Mouse (Mus musculus) gastrocnemius, postnatal 10 days (tissue): ENCODE results near the gene Lrguk. TPM values are rescaled to one million over a fixed set of nuclear protein-coding genes. Genes with fewer than 3 reads are reported as not detected.

Experiments used
- DNase-seq: peaks from one replicate; pipeline ENCODE4 v3.0.0; 2021; ENCODE audit warnings: mixed read lengths
- long read RNA-seq, 2 experiments: library from polyadenylated mRNA; stranded (forward); transcript quantifications; one replicate each; pipeline ENCODE4 v2.0.0; 2021
- total RNA-seq, 2 experiments: library from RNA; stranded (reverse); gene quantifications; 2 replicates each; pipeline ENCODE4 v1.2.3; 2021

Gene Lrguk
- total RNA-seq = under 1 TPM; 0.14 to 0.16 TPM
- long read RNA-seq, experiment 1 = 0 reads
- long read RNA-seq, experiment 2 = 0 reads

DNA sequence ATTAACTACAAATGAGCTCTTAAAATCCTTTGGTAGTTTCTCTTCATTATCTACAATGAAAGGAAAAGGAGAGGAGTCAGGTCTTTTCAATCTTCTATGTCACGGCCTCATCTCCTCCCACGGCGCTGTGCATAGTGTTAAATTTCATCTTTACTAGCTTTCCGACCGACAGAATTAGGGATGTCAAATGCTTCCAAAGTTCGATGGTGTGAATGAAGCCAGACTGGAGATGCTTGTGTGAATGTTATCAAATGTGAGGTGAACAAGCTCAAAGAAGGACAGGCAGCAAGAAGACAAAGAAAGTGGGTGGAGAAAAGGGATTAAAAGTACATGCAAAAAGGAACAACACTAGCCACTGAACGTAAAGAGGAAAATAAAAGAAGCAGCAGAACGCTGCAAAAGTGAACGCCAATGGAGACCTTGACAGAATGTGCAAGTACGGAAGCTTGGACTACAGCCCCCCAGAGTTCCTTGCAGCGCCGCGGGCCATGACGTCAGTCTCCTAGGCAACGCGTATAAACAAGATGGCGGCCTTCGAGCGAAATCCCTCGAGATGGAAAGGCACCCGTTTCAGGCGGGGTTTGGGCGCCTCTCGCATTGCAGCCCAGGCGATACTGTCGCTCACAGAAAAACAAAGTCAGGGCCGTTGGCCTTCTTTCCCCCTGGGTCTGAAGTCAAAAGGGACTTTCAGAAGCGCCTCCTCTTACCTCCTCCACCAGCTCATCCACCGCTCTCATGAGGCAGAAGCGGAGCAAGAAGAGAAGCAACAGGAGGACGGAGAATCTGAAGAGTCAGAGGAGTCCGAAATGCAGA, at the start of gene Lrguk:
Gene Lrguk (plus strand): TSS at position 516 of the 813 bp plus-strand sequence.
- peak; percentile 77 for DNase-seq

DNA sequence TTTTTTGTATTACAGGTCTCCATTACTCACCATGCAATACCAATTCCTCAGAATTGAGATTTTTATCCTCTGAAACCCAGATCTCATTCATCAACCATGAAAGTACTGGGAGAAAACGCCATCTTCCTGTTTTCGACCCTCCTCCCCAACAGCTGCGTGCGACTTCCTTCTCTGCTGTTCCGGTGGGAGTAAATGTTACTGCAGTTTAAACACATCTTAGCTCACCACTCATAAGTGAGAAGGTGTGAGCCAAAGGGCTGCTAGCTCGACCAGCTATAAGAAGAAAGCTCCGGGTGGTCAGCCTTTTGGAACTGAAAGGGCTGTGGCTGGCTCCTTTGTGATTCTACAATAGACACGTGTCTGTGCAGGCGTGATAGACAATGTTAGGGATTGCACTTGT, 46.5 kb upstream of the Lrguk start:
- no peak for DNase-seq

- no peak for DNase-seq
Observed at GRCm38 (mm10) chr6:33987132-33987531, 42.1 kb upstream of the Lrguk start.

DNA sequence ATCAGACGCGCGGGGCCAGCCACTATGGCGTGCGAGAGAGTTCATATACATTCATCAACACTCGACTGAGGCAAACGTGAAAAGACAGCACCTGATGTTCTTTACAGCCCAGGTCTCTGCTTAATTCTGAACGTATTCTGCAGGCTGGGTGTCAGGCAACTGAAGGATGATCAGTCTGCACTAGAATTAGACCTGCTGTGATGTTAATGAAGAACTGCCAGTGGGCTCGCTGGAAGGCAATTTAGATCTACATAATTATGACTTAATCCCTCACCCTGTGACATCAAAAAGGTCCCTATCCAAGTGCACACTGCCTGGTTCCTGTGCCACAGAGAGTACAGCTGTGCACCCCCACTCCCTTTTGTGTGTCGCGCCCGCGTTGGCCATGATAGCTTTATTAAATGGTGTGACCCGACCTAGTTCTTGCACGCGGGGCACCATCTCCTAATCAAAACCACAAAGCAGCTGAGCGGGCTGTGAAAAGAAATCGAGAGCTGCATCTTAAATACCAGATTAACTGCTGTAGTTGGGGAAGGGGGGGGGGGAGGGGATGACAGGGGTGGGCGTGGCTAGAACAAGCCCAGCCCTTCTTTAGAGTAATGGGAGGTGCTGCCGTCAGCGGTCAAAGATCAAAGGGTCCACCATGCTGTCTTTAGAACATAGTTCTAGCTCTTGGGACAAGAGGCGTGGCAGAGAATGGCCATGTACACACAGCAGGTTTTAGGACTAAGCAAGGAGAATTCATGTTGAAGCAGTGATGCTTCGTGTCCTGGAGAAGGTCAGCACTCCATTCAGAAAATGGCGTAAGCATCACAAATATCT, 36.8 kb upstream of the Lrguk start:
- DNase-seq = no peak

DNA sequence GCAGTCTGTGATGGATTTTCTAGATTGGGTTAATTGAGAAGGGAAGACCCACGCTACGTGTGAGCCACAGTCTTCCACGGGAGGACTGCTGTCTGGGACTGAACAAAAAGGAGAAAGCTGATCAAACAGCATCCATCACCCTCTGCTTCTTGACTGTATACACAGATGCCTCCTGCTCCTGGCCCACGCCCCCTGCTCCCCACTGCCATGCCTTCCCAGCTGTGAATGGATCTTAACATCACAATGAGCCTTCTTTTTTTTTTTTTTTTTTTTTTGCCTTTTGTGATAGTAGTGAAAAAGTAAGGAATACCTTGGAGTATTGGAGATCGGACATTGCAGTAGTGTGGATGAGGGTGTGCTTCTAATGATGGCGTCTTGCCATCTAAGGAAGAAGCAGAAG, 35.4 kb upstream of the Lrguk start:
- DNase-seq = no peak

DNA sequence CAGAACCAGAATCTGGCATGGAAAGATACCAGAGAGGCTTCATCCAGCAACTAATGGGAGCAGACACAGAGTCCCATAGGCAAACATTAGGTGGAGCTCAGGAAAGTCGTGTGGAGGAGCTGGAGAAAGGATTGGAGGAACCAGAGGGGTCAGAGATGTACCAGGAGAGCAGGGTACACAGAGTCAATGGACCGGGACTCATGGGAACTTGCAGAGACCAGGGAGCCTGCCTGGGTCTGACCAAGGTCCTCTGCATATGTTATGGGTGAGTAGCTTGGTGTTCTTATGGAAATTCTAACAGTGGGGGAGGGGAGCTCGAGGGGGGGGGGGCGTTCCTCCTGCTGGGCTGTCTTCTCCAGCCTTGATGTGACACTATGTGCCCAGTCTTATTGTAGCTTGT, 30.7 kb upstream of the Lrguk start:
- no peak for DNase-seq

DNA sequence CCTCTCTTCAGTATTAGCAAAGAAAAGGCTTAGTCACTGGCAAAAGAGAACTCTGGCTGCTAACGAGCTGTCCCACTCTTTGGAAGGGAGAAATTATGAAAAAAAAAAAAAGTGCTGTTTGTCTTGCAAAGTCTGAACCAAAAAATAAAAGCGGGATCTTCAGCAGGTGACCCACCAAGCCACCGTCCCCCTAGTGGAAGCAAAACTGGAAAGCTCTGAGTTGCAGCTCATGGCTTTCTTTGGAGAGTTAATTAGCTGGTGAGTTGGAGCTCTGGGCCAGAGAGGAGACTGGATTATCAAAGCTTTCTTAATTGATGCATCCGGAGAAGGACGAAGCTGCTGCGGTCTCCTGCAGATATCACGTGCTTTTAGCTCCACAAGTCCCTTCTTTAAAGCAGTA, 29.7 kb upstream of the Lrguk start:
- DNase-seq = no peak

GRCm38 (mm10) chr6:34000644-34001043, 28.6 kb upstream of the Lrguk start:
- no peak for DNase-seq

DNA sequence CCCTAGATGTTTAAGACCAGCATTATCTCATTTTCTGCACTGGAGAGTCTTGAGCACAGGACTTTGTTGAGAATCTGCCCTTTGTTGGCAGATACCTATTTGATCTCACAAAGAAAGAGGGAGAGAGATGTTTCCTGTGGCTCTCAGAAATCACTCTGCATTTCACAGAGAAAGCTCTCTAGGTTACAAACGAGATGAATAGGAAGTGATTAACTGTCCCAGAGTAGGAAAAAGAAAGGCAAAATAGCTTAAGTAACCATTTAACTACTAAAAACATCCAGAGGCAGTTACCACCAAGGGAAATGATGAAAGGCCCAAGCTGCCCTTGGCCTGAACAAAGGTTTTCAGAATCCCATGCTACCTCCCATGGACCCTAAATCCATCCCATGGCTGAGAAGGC, 26.2 kb upstream of the Lrguk start:
- DNase-seq = no peak

- DNase-seq = no peak
Observed at GRCm38 (mm10) chr6:34013469-34013868, 15.8 kb upstream of the Lrguk start.

- no peak for DNase-seq
Observed at GRCm38 (mm10) chr6:34029746-34030027, 439 bp downstream of the Lrguk start.

GRCm38 (mm10) chr6:34034096-34034495, 4.8 kb downstream of the Lrguk start:
- no peak for DNase-seq

- DNase-seq = no peak
Observed at GRCm38 (mm10) chr6:34034577-34035461, 5.6 kb downstream of the Lrguk start.

DNA sequence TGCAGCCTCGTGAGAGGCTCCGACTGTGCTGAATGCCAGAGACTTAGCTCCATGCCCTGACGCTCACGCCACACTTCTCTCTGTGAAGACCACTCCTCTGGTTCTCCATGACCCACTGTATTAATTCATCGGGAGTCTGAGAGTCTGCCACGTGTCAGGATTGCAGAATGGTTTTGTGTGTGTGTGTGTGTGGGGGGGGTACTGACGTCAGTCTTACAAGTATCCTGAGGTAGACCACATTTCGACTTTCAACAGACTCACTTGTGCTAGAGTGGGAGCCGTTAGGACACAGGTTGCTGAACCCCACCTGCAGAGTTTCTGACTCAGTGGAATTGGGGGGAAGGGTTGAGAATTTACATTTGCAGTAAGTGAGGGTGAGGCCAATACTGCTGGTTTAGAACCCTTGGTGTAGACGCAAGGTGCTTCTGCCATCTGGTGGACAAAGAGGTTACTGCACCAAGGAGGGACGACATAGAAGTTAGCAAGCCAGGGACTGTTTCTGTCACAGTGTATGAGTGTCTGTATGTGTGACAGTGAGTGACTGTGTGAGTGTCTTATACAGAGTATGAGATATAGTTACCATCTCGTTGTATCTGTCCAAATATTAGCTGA, 11.5 kb downstream of the Lrguk start:
- DNase-seq = peak; percentile 77

DNA sequence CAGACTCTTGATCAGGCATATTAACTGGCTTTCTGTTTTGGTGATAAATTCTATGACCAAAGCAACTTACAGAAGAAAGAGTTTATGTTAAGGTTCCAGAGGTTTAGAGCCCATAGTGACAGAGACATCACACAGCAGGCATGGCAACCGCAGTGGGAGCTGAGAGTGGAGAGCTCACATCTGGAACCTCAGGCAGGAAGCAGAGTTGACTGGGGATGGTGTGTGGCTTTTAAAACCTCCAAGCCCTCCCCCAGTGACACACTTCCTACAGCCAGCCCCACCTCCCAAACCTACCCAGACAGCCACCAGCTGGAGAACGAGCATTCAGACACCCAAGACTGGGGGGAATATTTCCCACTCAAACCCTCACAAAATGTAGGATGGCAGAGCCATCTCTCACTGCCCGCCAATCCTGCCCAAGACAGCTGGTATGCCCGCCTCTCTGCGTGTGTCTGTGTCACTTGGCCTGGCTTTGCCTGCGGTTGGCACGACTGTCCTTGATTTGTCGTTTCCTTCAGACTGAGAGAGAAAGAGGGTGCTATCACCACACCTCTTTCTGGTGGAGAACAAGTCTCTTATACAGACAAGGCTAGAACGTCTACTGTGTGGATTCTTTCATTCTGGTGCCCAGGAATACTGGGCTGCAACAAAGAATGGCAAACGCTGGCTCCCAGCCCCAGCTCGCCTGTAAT, 12.5 kb downstream of the Lrguk start:
- DNase-seq = no peak

DNA sequence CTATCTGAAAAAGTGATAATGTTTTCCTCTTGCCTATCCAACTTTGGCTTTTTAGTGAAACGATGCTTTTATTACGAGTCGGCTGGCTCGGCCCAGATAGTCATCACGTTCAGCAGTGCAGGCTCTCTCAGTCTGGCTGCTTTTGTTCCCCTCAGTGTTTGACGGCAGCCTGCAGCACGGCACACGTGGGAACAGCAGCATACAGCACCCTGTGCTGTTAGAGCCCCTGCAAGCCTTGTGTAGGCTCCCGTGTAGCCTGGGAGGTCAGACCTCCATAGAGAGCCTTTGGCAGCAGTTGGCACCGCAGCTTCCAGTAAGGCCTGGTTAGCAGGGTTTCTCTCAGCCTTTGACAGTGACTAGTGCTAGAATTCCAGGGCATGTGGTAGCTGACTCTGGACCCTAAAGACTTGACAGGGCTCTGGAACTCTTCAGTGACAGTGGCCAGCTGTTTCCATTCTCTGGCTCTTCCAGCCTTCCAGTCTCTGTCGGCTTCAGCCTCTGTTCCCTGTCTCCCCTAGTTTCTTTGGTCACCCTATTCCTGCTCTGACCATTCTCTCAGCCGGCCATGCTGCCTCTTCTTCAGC, 15.1 kb downstream of the Lrguk start:
- no peak for DNase-seq

DNA sequence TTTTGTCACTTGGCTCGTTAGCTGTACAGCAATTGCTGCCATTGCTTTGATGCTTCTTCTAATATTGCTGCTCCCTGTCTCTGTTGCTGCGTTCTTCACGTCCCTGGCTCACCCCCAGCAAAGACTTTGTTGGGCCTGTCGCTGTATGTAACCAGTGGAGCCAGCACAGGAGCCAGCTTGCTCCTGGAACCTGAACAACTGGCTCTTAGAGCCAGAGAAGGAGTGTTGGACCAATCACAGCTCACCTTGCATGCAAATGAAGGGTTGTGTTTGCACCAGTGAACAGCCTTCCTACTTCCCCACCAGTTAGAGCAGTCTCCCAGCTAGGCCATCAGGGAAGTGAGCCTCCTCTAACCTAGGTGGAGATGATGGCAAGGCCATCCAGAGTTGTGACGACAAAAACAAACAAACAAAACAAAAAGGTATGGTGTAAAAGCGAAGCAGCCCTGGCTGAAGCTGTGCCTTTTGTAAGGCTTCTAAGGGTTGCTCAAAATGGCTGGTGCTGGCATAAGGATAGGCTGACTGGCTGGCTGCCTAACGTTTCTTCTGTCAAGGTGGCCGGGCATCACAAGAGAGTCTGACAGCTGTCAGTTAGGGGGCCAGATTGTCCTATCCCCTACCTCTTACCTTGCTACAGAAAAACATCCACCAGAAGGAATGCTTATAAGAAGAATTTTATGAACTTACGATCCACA, 15.7 kb downstream of the Lrguk start:
- no peak for DNase-seq

DNA sequence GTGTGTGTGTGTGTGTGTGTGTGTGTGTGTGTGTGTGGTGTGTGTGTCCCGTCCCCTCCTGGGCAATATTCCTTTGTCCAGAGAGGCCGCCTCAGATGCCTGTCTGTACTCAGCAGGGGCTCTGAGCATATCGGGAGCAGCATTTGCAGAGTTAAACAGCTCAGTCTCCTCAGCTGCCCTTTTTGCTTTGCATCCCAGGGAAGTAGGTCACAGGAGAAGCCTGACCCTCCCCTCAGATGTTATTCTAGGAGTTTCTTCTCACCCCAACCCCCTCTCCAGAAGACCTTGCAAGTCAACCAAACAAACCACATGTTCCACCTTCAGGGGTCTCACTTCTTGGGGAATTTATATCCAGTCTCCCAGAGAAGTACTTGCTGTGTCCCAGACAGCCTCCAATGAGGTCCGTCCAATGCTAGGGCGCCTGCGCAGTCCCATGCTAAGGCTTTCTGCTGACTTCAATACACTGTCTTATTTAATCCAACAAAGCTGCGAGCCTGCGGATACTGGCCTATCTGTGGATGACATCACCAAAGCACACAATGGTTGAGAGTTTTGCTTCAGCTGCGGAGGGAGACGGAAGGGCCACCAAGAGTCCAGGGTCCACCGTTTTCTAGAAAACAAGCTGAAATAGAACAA, 17.4 kb downstream of the Lrguk start:
- no peak for DNase-seq

DNA sequence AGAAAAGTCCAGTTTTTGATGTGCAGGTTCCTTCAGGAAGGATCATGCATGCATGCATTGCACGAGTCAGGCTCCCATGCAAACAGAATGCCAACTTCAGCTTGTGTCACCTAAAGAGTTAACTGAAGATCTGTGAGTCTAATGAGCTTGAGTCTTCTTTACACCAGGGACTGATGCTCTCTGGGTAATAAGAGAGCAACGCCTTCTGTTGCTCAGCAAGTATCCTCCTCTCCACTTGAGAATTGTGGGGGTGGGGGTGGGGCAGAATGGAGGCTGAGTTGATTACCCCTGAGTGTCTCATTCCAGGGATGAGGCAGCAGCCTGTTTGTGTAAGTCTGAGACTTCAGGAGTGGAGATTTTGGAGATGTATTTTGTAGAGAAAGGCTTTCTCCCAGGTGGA, 20.2 kb downstream of the Lrguk start:
- DNase-seq = no peak

DNA sequence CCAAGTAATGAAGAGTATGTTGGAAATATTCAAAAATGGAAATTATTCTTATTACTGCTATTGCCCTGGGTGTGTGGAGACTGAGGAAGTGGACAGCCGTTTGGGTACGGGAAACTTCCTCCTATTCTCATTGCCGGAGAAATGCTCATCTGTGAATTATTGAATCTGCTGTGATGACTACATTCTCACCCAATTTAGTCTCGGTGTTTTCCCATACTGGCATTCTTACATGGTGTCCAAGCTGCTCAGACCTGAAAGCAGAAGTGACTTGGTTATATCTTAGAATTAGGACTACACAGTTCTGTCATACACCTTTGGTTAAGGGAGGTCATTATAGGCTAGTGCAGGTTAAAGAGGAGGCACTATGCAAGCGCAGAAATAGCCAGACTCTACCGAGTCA, 30.5 kb downstream of the Lrguk start:
- DNase-seq = no peak
